Comparison of ENCODE assay signal across 12 mouse cellular contexts in the genomic region with DNA sequence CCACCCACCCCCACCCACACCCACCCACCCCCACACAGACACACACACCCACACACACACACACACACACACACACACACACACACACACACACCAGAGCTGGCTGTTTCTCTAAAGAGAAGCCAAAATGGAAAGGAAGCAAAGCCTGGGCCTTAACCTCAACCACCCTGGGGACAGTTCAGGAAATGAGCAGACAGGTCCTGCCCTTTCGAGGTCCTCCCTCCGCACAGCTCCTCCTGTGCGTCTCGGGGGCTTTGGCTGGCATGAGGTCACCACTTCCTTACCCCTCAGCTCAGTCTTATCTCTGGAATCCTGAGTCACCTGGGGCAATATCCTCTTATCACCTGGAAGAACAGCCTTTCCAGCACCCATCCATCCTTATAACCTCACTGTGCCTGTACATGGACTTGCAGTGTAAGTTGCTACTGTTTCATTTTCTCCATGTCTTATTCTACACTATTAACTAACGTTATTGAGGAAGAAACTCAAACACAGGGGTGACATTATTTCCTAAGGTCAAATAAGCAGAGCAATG. TPM values are rescaled to one million over a fixed set of nuclear protein-coding genes. Genes with fewer than 3 reads are reported as not detected.
A peak's percentile ranks its signal among the peaks of the same experiment; 100 is the strongest.
DNase-seq lines count a peak whose midpoint lies in the region; ATAC-seq and TF ChIP-seq lines count a peak whose summit lies in the region.
"Had no signal": no experiment of that assay in that cellular context is flagged by ENCODE, and none has a peak within 500 bp of the region (broad histone marks: within the 10 kb centered on the region; RNA-seq: fewer than 3 reads in every experiment).

No protein-coding gene starts in this region.

- no peak overlapping the region for H3K9ac ChIP-seq in intestine, embryonic 16.5 days (ENCODE audit: low read depth, low read length)
- H3K9ac ChIP-seq: hindbrain, embryonic 15.5 days; liver, embryonic 14.5 days had no signal

- H3K9me3 ChIP-seq in G1E (replicated peaks): no peaks in the 10 kb centered on the region
- no peaks in the 10 kb centered on the region for H3K9me3 ChIP-seq in intestine, embryonic 16.5 days (ENCODE audit: control insufficient read depth, low read length)
- H3K9me3 ChIP-seq: hindbrain, embryonic 15.5 days had no signal

- peak; percentile 54 for ATAC-seq in G1E (ENCODE audit: extremely low read depth, insufficient number of reproducible peaks, low FRiP score, poor library complexity, severe bottlenecking)
- peak; percentile 70 for ATAC-seq in intestine, embryonic 16.5 days
- peak; percentile 55; the same call in 1 of the 2 replicates for ATAC-seq in neutrophil, adult 5-6 weeks (ENCODE audit: extremely low read depth, insufficient number of reproducible peaks, low FRiP score, poor library complexity, severe bottlenecking)

- H3K27ac ChIP-seq in intestine, embryonic 16.5 days (ENCODE audit: low read length): no peak overlapping the region
- H3K27ac ChIP-seq: hindbrain, embryonic 15.5 days; liver, embryonic 14.5 days had no signal

- 40% methylated on average over 5 of the region's 5 CpGs for WGBS in intestine, embryonic 16.5 days

- TF ChIP-seq CTCF in G1E (IDR thresholded peaks at IDR 0.05; ENCODE audit: low read depth, low read length): no peak

- peaks cover 90% of the 10 kb centered on the region for H3K36me3 ChIP-seq in G1E (replicated peaks)
- H3K36me3 ChIP-seq in intestine, embryonic 16.5 days (ENCODE audit: control insufficient read depth, insufficient read depth, low read length): no peaks in the 10 kb centered on the region
- H3K36me3 ChIP-seq: hindbrain, embryonic 15.5 days had no signal

- peaks cover 62% of the 10 kb centered on the region for H3K4me1 ChIP-seq in G1E (ENCODE audit: insufficient read depth, low read depth, low read length)
- H3K4me1 ChIP-seq in intestine, embryonic 16.5 days (ENCODE audit: control insufficient read depth, insufficient read depth, low read length): peaks cover 20% of the 10 kb centered on the region

- DNase-seq in kidney, postnatal 14 days: peak; percentile 43
- no peak for DNase-seq in kidney, postnatal 36 days
- DNase-seq in G1E (ENCODE audit: low spot score): peak; percentile 35
- DNase-seq in cerebellum, postnatal 25 days: no peak
- no peak for DNase-seq in cerebellum, adult 11 months
- no peak for DNase-seq in embryo, embryonic 11 days
- DNase-seq: cerebellum, postnatal 10 days; gastrocnemius, postnatal 36 days had no signal

- no peak overlapping the region for H3K4me2 ChIP-seq in intestine, embryonic 16.5 days (ENCODE audit: low read depth, low read length)
- H3K4me2 ChIP-seq: hindbrain, embryonic 15.5 days had no signal

- no peak overlapping the region for H3K4me3 ChIP-seq in G1E (ENCODE audit: low read depth, low read length)
- H3K4me3 ChIP-seq in intestine, embryonic 16.5 days (ENCODE audit: low read length): no peak overlapping the region
- H3K4me3 ChIP-seq: hindbrain, embryonic 15.5 days had no signal

- no peaks in the 10 kb centered on the region for H3K27me3 ChIP-seq in G1E (ENCODE audit: insufficient read depth, low read length)
- H3K27me3 ChIP-seq in intestine, embryonic 16.5 days (replicated peaks; ENCODE audit: control insufficient read depth, insufficient read depth, low read length): no peaks in the 10 kb centered on the region
- H3K27me3 ChIP-seq: hindbrain, embryonic 15.5 days had no signal

RNA-seq across cellular contexts. Expression of a gene that starts 56.1 kb away (rescaled TPM):
- total RNA-seq in G1E (2014; fragmentation: Nextera tagmentation) (67.1 and 98.4 TPM in 2 replicates), G1E (2017) (39.3 and 45.5 TPM in 2 replicates)
- 59.2 and 67.0 TPM in 2 replicates for polyA plus RNA-seq in G1E (2012)
- polyA plus RNA-seq in intestine, embryonic 16.5 days (2015; fragmentation: Nextera tagmentation; extraction: Ambion mirVana): 4.8 and 5.6 TPM in 2 replicates
- total RNA-seq in neutrophil, adult 5-6 weeks (2017): 77.1 and 80.1 TPM in 2 replicates

Comparison
In these comparisons a context has a peak if more than half of its experiments do, and no peak if none do; other contexts are left out.
1. DNase-seq: peak in kidney, postnatal 14 days (single experiment) and G1E (single experiment); none in kidney, postnatal 36 days (0 of 2), cerebellum, postnatal 25 days (0 of 2), cerebellum, adult 11 months (single experiment) and embryo, embryonic 11 days (single experiment).
2. Peak in every context shown above with its lines, with median percentiles within 50 percentile points of each other: ATAC-seq.